Mouse (Mus musculus) NIH3T3 (cell line): ENCODE measurements around the gene Adamts20.

Experiments used
- DNase-seq: peaks from one replicate; pipeline ENCODE4 v3.0.0-alpha.2; 2012; ENCODE audit warnings: low read depth

The Adamts20 gene

DNA sequence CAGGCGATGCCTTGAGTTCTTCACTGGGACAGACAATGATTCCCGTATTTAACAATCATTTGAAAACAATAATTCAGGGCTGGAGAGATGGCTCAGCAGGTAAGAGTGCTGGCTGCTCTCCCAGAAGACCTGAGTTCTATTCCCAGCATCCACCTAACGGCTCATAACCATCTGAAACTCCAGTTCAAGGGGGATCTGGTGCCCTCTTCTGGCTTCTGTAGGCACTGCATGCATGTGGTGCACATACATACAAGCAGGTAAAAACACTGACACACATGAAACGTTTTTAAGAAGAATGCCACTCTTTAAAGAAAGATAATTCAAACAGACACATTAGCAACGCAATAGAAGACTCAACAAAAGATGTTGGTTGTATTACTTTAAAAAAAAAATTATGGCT is 120.9 kb downstream of the Adamts20 start:
- no peak for DNase-seq

DNA sequence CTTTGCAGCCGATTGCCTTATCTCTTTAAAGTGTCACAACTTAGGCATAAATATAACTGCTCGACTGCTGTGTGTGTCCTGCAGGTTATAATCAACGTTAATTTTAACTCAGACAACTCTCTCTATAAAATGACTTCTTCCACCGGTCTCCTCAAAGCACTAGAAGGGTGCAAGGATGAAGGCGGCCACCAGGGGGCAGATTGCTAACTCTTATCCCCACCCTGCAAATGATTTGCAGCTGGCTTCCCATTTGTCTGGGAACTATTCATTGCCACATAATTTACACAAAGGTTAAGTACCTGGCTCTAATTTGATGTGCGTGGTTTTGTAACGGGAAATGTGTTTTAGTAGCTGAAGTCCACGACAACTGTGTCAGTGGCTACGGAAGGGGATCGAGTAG is 122.9 kb downstream of the Adamts20 start:
- peak; percentile 78 for DNase-seq

DNA sequence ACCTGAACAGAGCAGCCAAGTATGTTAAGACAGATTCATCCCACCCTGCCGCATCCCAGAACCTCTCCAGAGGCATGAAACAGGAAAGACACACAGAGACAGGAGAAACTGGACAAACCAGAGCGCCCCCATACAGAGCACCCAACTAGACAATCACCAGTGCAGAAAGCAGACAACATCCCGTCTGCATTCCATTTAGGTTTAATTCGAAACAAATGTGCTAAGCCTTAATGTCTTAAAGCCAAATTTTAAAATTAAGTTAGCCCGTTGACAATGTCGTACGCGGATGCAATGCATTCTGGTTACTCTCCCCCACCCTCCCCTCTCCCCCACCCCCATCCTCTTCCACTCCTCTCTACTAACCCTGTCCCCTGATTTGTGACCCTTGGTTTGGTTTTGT is 126.2 kb downstream of the Adamts20 start:
- no peak for DNase-seq

DNA sequence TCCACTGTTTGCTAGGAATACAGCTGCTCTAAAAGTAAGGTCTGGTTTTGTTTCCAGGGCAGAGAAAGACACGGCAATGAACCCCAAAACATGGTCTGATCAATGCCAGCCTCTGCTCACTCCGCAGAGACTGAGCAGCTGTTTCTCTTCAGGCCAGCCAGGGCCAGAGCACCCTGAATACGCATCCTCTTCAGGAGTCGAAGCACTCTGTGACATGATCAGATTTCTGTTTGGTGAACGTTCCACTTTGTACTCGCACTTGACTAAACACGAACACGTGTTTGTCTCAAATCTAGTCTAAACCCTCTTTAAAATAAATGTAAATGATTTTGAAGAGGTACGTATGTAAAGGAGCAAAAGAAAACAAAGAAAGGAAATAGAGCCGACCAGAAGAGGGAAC is 130.6 kb downstream of the Adamts20 start:
- DNase-seq: no peak

DNA sequence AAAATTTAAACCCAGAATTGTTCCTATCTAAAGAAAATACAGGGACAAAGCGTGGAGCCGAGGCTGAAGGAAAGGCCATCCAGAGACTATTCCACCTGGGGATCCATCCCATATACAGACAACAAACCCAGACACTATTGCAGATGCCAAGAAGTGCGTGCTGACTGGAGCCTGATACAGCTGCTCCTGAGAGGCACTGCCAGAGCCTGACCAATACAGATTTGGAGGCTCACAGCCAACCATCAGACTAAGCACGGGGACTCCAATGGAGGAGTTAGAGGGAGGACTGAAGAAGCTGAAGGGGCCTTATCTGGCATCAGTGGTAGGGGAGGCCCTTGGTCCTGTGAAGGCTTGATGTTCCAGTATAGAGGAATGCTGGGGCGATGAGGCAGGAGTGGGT is 138.6 kb downstream of the Adamts20 start:
- no peak for DNase-seq

DNA sequence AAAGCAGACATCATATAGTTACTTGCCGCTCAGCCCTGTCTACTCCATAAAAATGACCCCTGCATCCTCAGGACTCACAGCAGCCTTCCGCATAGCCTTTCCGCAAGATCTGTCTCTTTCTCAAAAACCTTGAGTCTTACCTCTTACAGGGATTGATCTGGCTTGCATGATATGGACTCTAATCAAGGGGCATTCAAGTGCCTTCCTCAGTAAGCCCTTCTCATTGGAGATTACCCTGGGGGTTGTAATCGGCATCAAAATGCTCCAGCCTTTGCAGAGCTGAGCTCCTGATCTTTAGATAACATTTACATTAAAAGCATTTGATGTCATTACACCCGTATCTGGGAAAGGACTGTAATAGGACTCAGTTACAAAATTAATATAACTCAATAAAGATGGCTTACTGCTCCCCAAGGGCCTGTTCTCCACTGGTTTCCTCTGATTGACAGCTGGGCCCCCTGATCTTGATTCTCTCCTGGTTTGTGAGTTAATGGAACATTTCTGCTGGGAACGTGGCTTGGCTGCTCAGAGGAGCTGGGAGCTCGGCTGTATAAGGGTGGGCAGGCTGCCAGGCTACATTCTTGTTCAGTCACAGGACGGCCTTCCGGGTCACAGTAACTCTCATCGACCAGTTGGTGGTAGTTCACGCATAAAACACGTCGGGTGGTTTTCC is 139.6 kb downstream of the Adamts20 start:
- DNase-seq: peak; percentile 62

DNA sequence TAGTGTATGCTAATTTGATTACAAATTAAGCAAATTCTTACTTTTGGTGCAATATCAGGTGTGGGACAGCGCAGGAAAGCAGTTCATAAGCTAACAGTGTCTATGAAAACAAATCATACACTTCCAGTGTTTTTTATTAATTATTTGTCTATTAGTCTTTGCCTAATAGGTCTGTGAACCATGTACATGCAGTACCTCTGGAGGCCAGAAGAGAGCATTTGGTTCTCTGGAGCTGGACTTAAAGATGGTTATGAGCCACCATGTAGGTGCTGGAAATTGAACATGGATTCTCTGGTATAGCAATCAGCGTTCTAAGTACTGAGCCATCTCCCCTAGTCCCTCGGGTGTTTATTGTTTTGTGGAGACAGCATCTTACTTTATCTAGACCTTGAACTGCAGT is 149.0 kb downstream of the Adamts20 start:
- no peak for DNase-seq

DNA sequence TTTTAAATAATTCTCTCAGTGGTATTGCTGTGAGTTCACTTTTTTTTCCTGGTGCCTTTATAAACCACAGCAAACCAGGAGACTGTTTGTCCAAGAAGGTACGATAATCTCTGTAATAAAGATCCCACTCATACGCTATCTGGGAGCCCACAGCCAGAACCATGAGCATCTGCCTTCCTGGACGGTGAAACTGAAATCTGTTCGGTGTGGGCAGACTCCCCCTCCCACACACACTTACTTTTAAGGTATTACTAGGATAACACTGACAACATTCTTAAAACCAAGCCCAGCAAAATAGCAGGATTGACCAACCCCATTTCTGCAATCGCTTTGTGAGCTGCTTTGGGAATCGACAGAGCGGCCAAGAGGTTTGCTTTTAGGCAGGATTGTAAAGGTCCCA is 155.5 kb downstream of the Adamts20 start:
- no peak for DNase-seq

DNA sequence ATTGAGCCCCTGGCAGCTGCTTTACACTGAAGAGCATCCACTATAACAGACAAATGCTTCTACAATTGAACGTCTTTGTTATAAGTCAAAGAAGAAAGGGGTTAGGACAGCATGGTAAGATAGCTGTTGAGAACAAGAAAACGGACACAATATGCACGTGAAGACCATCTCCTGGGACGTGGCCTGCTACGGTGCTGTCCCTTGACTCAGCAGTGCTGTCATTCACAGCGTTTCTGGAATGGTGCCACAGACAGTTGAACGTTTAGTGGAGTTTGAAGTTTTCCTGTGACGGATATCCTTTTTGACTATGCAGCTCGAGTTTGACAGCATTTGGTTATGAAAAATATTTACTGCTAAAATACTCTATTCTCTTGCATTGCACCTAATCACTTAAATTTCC is 157.3 kb downstream of the Adamts20 start:
- no peak for DNase-seq

DNA sequence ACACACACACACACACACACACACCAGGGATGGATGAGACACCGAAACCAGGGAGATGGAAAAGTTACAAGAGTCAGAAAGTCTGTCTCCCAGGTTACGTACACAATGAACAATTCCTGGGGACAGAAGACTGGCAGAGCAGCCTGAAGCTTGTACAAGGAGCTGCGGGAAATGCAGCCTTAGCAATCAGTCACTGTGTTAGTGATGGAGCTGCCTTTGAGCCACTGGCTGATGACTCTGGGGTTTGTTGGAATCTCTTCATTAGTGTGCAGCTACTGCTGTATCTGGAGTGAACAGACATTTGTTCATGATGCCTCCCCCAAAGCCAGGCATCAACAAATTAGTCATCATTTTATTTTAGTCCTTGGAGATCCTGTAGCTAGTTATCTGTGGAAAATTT is 162.1 kb downstream of the Adamts20 start:
- no peak for DNase-seq

DNA sequence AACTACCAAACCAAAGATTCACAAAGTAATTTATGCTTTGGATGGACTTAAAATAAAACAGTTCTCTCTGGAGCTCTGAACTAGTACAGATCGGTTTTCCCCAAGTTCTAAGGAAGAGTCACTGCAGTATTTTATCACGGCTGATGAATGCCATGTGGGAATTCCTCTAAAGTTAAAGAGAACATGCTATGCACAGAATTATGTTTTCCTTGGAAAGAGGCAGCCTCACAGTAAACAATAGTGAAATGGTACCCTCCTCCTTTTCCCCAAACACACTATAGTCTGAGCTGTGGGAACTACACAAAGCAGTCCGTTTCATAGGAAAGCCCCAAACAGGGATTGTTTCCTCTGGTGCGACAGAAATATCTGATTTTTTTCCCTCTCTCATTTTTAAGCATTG is 171.1 kb downstream of the Adamts20 start:
- DNase-seq: no peak

DNA sequence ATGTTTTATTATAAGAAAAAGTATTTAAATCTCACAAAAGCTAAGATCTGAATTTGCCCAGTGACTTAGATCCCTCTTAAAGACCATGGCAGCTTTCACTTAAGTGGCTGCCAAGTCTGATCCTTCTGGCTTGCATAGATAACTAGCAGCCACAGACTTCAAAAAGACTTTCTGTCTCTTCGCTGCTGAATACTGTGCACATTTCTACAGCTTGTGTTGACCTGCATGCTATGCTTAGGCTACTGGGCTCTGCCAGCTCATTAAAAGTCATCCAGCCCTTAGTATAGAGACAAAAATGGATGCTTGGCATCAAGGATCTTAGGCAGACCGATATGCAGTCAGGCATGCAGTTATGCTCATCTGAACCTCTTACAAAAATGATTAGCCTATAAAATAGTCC is 177.2 kb downstream of the Adamts20 start:
- no peak for DNase-seq

DNA sequence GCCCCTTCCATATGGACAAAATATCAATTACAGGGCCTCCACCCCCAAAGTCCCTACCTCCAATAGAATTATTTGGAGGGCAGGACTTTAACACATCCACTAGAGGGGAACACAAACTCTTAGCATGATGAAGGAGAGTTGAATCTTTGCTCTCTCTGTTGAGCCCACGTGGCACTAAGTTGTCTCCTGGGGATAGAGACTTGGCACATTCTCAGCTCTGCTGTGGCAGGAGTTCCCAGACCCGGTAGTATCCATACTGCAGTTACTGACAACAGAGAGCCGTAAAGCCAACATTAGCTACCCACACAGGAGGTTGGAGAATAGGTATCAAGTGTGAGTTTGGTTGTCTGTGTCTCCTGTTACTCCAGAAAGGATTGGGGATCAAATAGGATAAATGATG is 177.7 kb downstream of the Adamts20 start:
- peak; percentile 15 for DNase-seq

DNA sequence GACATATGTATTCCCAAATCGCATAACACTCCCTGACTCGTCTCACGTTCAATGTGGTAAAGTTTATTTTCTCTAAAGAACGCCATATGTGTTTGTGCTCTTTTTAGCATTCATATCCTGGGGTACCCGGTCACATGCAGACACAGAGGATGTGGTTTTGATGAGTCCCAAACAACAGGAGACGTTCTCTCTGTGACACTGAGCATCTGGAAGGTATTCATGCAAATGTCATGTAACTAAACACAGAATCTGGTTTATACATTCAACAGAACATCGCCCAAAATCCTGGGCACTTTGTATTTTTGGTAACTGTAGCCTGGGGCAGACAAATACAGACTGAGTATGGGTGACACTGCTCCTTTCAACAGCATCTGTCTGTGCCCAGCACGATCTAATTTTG is 188.8 kb downstream of the Adamts20 start:
- DNase-seq: no peak

DNA sequence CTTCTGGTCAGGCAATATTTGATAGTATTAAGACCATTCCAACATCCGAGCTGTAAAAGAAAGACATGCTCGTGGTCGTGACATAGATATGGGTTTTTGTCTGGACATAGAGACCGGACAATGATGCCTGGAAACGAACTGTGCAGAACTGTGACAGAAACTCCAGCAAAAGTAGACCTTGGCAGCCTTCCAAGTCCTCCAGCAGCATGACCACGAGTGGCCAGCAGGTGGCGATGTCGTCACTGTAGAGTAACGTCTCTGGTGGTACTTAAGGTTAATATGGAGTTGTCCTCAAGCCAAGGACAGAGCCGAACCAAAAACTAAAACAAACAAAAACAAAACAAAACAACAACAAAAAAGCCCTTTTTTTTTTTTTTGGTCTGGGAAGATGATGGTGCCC is 199.6 kb downstream of the Adamts20 start:
- DNase-seq: peak; percentile 83

DNA sequence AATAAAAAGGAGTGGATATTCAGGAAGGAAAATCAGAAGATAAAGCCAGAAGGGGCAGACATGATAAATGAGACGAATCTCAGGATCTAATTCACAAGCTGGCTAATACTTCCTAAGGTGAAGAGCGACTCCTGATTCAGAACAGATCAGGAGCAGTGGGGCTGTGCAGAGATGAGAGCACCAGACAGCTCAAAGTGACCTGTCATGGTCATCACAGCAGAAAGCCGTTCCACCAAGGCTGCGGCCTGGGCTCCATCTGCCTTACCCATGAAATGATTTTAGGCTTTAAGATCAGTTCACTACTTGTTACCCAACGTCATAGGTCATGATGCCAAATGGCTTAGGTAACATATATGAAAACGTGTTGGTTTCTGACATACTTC is 200.7 kb downstream of the Adamts20 start:
- DNase-seq: no peak

DNA sequence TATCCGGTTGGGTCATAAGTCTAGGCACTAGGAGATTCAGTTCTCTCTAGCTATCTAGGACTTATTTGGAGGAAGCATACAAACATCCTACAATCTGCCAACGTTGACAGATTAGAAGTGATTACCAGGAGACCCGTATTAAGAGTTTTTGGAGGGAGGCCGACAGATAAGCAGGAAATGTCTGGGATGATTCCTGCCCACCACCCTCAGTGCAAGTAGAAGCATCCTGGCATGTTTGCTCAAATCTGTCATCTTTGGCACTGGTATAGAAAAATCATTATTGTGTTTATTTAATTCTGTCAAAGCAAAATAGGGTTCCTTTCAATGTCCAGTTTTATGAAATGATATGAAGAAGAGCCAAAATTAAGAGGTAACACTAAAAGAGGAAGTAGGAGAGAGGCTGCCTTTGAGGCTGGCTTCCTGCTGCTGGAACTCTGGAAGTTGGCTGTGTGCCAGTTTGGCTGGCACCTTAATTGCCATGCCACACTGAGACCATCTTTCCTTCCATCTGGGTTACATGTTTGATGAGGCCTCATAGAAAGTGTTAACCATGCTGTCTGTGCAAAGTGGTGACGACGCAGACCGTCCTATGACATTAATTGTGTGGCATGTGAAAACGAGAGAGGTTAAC is 201.2 kb downstream of the Adamts20 start:
- peak; percentile 4 for DNase-seq

DNA sequence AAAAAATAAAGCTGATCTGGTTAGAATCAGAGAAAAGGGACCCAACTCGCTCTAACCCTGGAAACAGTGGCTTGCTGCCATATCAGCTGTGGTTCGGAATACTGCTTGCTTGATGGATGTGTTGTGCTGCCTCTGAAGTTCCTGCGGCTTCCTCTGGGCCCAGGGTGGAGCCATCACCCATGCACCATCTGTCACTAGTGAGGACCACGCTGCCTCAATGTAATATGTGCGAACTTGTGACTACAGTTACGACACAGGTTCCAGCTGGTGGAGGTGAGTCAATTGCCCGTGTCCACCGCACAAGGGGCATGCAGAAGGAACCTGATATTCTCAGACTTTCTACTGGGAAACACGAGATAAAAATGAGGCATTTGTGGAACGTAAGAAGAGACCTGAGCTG is 202.0 kb downstream of the Adamts20 start:
- DNase-seq: no peak

DNA sequence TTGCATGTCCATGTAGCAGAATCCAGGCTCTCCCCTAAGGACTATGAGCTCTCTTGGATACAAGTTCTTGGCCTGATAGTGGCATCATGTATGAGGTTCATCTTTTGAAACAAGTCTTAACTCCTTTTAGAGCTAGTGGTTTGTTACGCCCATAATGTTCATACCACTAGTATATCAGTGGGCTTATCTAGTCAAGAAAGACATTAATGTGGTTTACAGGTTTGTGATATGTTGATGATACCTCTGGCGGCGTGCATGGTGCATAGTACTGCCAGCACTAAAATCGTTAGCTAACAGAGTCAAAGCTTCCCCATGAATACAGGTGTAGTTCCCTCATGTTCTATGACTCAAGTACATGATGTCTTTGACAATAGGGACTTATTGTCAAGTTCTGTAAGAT is 205.7 kb downstream of the Adamts20 start:
- no peak for DNase-seq

DNA sequence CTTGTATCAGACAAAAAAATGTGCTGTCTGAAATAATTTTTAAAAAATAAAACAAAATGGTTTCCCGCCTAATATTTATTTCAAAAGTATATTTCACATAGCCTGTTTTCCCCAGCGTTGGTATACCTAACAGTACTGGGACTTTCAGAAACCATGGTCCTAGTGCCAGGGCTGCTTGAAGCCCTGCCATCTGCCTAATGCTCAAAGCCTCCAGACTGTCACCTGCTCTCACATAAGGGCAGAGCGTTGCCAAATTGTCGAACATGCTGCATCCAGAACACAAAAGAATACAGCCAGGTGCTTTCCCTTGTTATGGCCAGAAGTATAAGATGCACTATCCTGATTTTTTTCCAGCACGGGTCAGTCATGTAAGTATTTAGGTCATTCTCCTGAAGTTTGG is 209.7 kb downstream of the Adamts20 start:
- DNase-seq: no peak

DNA sequence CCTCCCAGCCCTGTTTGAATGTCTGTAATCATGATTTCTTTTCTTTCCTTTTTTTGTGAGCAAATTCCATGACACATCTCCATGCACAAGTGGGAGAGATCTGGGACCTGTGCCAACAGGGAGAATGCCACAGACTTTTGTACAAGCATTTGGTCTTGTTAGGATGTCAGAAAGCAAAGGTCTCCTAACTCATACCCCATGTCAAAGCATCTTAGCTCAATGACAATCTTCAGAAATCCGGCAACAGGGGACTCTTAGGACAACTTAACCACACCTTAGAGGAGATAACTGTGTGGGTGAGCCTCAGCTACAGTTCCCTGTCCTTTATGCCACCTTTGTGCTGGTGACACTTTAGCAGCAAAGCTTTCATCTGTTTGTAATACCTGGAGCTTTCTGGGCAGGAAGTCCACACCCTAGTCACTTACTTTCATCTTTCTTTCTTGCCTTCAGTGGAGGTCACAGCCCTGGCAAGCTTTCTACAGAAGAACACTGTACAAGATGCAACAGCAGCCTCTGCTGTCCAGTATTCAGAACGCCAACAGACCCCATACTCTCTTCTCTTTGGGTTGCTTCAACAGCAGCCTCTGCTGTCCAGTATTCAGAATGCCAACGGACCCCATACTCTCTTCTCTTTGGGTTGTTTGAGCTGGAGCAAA is 210.2 kb downstream of the Adamts20 start:
- DNase-seq: peak; percentile 24

DNA sequence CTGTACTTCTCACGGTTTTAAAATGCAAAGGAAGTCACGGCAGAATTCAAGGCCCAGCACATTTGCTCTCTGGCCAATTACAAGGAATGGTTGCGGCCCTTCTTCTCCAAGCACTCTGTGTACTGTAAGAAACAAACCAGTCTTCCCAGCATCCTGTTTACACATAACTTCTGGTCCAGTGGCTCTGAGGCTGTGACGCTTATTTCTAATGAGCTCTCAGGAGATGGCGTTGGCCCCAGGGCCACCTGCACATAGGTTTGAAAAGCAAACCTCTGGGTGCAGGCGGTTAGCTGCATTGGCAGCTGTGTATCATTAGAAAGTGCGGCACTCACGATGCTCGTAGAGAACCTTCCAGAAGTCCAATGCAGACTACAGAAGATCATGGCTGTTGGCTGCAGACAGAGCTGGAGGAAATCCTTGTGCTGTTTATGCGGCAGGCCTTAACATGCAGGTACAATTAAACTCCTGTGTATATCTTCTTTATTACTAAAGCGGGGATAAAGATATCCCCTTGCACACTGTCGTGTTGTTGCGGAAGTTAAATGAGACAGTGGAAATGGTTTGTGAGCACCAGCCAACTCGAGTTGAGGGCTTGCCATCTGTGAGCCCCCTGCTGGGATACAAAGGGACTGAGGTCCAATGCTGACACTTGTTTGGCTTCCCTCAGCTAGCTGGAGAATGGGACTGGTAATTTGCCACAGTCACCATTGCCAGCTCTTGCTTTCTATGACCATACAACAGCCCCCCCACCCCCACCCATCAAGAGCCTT is 210.9 kb downstream of the Adamts20 start:
- peak; percentile 4 for DNase-seq
